Mouse (Mus musculus) hematopoietic multipotent progenitor cell, adult 10-12 weeks (in vitro differentiated cells): ENCODE results near the gene Pnck. TPM values are rescaled to one million over a fixed set of nuclear protein-coding genes. Genes with fewer than 3 reads are reported as not detected.

Source experiments
- polyA plus RNA-seq: library from polyadenylated mRNA; stranded (reverse); fragments of >175 nt; gene quantifications from 2 replicates; pipeline ENCODE4 v1.2.3, GENCODE M21; 2012; ENCODE audit warnings: low replicate concordance

Gene Pnck
- polyA plus RNA-seq: 1.2 and 2.0 TPM in 2 replicates

GRCm38 (mm10) chrX:73659575-73660283 is at the start of gene Pnck:
Gene Pnck, minus strand, starts transcription at chrX:73660117.

GRCm38 (mm10) chrX:73672879-73673618 is 13.1 kb upstream of the Pnck start, which contains the start of gene Slc6a8:
Gene Slc6a8, plus strand, starts transcription at chrX:73673150.

GRCm38 (mm10) chrX:73639255-73639675 is 20.7 kb downstream of the Pnck start, which contains the start of gene Dusp9:
Gene Dusp9, plus strand, starts transcription at chrX:73639419.

Other genes with a start within 250 kb of the Pnck start
- gene Zfp92, start 249.0 kb downstream of the Pnck start, polyA plus RNA-seq: 0.02 TPM in 1 of 2 replicates, not detected in the other
- gene Trex2, start 224.8 kb downstream of the Pnck start, polyA plus RNA-seq: not detected in 2 replicates
- 1.4 and 2.4 TPM in 2 replicates for gene Haus7, start 201.1 kb downstream of the Pnck start, polyA plus RNA-seq
- 0.34 and 5.0 TPM in 2 replicates for gene Bgn, start 176.5 kb downstream of the Pnck start, polyA plus RNA-seq
- not detected in 2 replicates for gene Atp2b3, start 157.0 kb downstream of the Pnck start, polyA plus RNA-seq
- gene Dusp9, start 20.7 kb downstream of the Pnck start, polyA plus RNA-seq: 1.3 and 3.3 TPM in 2 replicates
- gene Slc6a8, start 13.0 kb upstream of the Pnck start, polyA plus RNA-seq: 0.40 and 0.71 TPM in 2 replicates
- 12.8 and 19.7 TPM in 2 replicates for gene Bcap31, start 56.1 kb upstream of the Pnck start, polyA plus RNA-seq
- gene Abcd1, start 56.5 kb upstream of the Pnck start, polyA plus RNA-seq: 78.1 and 81.6 TPM in 2 replicates
- gene Plxnb3, start 97.0 kb upstream of the Pnck start, polyA plus RNA-seq: 0.70 and 1.0 TPM in 2 replicates
- 27.3 and 83.3 TPM in 2 replicates for gene Srpk3, start 114.3 kb upstream of the Pnck start, polyA plus RNA-seq
- gene Idh3g, start 126.8 kb upstream of the Pnck start, polyA plus RNA-seq: 32.4 and 36.2 TPM in 2 replicates
- 27.6 and 38.0 TPM in 2 replicates for gene Ssr4, start 126.9 kb upstream of the Pnck start, polyA plus RNA-seq
- gene Pdzd4, start 164.9 kb upstream of the Pnck start, polyA plus RNA-seq: 3.1 and 12.5 TPM in 2 replicates
- gene Avpr2, start 232.0 kb upstream of the Pnck start, polyA plus RNA-seq: 0.18 TPM in 1 of 2 replicates, not detected in the other
- gene L1cam, start 236.0 kb upstream of the Pnck start, polyA plus RNA-seq: 11.5 and 12.7 TPM in 2 replicates